Mouse (Mus musculus) megakaryocyte progenitor cell, adult 5-6 weeks (primary cell): ENCODE measurements around the gene Fbxl2. TPM values are rescaled to one million over a fixed set of nuclear protein-coding genes. Genes with fewer than 3 reads are reported as not detected.
A peak's percentile ranks its signal among the peaks of the same experiment; 100 is the strongest.

Source experiments
- ATAC-seq: replicated peaks from 2 replicates; pipeline ENCODE4 v1.8.0; 2016; ENCODE audit warnings: mild to moderate bottlenecking, moderate TSS enrichment, inconsistent platforms; ENCODE audit not compliant: poor library complexity
- total RNA-seq, 2 experiments: library from RNA; stranded (forward) in 1 of 2; stranded (reverse) in 1 of 2; fragments of 157-497, 149-512 nt in 1 of 2; fragments of 200-1000 nt in 1 of 2; gene quantifications; 2 replicates each; pipeline versions ENCODE4 v1.2.3 to v1.2.4; 2015 to 2017

The Fbxl2 gene
- total RNA-seq, 2 experiments from 2014 or later, result 0.67 to 2.0 TPM

DNA sequence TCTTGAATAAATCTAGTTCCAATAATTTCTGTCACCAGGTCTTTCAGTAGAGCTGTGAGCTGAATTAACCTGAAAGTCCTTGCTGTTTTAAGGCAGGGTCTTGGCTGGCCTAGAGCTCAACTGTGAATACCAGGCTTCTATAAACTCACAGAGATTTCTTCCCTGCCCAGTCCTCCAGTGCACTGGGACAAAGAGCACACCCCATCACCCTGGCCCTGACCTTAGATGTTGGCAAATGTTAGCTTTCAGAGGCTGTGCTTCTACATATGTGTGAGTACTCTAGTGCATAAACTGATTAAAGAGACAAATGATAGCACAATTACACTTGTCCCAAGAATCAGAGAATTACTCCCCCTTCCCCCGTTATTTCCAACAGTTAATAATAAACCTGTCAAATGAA is 116.3 kb downstream of the Fbxl2 start:
- no peak for ATAC-seq

DNA sequence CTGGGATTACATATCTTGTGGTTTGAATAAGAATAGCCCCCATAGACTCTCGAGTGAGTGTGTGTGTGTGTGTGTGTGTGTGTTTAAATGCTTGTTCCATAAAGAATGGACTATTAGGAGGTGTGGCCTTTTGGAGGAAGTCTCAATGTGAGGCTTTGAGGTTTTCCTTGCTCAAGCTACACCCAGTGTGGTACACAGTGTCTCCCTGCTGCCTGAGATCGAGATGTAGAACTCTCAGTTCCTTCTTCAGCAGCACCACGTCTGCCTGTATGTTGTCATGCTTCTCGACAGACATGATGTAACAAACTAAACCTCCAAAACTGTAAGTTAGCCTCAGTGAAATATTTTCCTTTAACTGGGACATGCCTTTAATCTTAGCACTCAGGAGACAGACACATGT is 117.4 kb downstream of the Fbxl2 start:
- ATAC-seq, result peak; percentile 61

DNA sequence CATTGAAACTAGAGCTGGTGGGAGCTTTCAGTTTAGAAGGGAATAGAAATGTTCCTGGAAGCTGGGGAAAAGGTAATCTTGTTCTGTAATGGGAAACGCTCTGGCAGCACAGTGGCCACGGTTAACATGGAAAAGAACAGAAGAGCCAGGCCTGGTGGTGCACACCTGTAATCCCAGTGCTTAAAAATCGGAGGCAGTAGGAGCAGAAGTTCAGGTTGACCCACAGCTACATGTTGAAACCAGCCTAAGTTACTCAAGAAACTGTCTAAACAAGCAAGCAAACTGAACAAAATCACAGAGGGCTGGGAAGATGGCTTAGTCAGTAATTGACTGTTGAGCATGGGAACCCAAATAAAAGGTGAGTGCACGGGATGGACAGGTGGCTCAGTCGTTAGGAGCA is 121.1 kb downstream of the Fbxl2 start:
- ATAC-seq, result no peak

DNA sequence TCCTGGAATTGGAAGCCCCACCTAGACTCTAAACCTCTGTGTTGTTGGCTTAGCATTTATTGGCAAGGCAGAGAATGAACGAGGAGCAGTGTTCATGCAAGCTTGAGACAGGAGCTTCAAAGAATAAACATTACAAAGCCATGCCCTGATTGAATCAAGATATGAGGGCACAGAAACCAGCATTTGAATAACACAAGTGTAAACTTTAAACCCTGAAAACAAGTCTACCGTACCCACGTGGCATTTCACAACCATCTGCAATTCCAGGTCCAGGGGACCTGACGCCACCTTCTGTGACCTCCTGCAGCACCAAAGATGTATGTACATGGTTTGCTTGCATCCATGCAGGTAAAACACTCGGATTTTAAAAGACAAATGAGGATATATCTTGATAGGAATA is 123.3 kb downstream of the Fbxl2 start:
- ATAC-seq, result no peak

DNA sequence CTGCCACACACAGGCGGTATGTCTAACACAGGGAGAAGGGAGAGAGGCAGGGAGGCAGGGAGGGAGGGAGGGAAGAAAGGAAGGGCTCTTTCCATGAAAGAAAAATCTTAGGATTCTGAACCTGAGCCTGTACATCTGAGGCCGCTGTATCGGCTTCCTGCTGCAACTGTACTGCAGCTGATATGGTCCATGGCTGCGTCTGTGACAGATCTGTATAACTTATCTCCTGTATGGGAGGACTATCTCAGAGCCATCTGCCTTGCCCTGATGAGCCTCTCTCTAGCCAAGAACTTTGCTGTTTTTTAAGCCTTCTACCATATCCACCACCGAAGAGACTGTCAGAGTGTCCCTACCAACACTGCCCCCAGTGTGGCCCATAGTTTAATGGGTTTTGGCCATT is 130.2 kb downstream of the Fbxl2 start:
- peak; percentile 79 for ATAC-seq

Other genes with a start within 250 kb of the Fbxl2 start
- gene Ubp1, start 115.3 kb downstream of the Fbxl2 start, total RNA-seq (2015), result 40.9 and 60.7 TPM in 2 replicates
- gene Ubp1, start 115.3 kb downstream of the Fbxl2 start, total RNA-seq (2017), result 48.6 and 60.2 TPM in 2 replicates
- gene Susd5, start 10.9 kb upstream of the Fbxl2 start, total RNA-seq (2015), result not detected in 2 replicates
- not detected in 2 replicates for gene Susd5, start 10.9 kb upstream of the Fbxl2 start, total RNA-seq (2017)